Mouse (Mus musculus) CH12.LX (cell line): Measurements from ENCODE around the gene Dhcr7. TPM values are rescaled to one million over a fixed set of nuclear protein-coding genes. Genes with fewer than 3 reads are reported as not detected.

ENCODE experiments used
- DNase-seq: peaks from one replicate; pipeline ENCODE4 v3.0.0-alpha.2; 2013; ENCODE audit errors: extremely low read depth
- H3K27ac ChIP-seq: 2 replicates; pipeline ENCODE4 v1.5.1; 2012; ENCODE audit warnings: low read depth, mild to moderate bottlenecking, control low read depth, moderate library complexity; ENCODE audit not compliant: insufficient read depth
- H3K27me3 ChIP-seq: replicated peaks from 2 replicates; pipeline ENCODE3; 2012; ENCODE audit warnings: inconsistent platforms
- H3K36me3 ChIP-seq, 2 experiments: replicated peaks in 1 of 2; 2 replicates each; pipeline versions ENCODE3 to v1.6.1; 2012; ENCODE audit warnings: inconsistent platforms in 1 of 2, low read length in 1 of 2, mild to moderate bottlenecking in 1 of 2, mixed read lengths in 1 of 2, moderate library complexity in 1 of 2; ENCODE audit not compliant: control insufficient read depth in 1 of 2, insufficient read depth in 1 of 2
- H3K4me1 ChIP-seq, 2 experiments: 2 replicates each; pipeline ENCODE4 v1.6.1; 2012; ENCODE audit warnings: inconsistent platforms in 1 of 2, moderate library complexity in 1 of 2; ENCODE audit not compliant: insufficient read depth in 2 of 2, control insufficient read depth in 1 of 2
- H3K4me2 ChIP-seq: 2 replicates; pipeline ENCODE4 v1.6.1; 2012; ENCODE audit warnings: low read depth, mild to moderate bottlenecking, control low read depth; ENCODE audit not compliant: poor library complexity, insufficient read depth, severe bottlenecking
- H3K4me3 ChIP-seq, 3 experiments: fragments of 150-350 bp in 1 of 3; sonication (generic) in 1 of 3; replicated peaks in 1 of 3; 2 replicates each; pipeline versions ENCODE3 to v1.5.1; 2011 to 2012; ENCODE audit warnings: low read depth in 2 of 3, low read length in 2 of 3, mild to moderate bottlenecking in 2 of 3, moderate library complexity in 2 of 3, control low read depth in 1 of 3, improper control_type of control experiment in 1 of 3, inconsistent platforms in 1 of 3, mixed read lengths in 1 of 3; ENCODE audit not compliant: poor library complexity in 1 of 3
- H3K79me2 ChIP-seq: replicated peaks from 2 replicates; pipeline ENCODE4 v1.6.1; 2012; ENCODE audit warnings: mild to moderate bottlenecking, moderate library complexity; ENCODE audit not compliant: control insufficient read depth, poor library complexity, insufficient read depth, severe bottlenecking; ENCODE audit errors: extremely low read depth
- H3K9ac ChIP-seq: 2 replicates; pipeline ENCODE4 v1.6.1; 2012; ENCODE audit warnings: low read depth, mild to moderate bottlenecking, control low read depth, moderate library complexity; ENCODE audit not compliant: insufficient read depth
- H3K9me3 ChIP-seq: replicated peaks from 2 replicates; pipeline ENCODE3; 2012; ENCODE audit warnings: low read length, inconsistent platforms, mixed read lengths
- CHD1 ChIP-seq: IDR thresholded peaks from 2 replicates; pipeline ENCODE4 v1.6.1; 2012; ENCODE audit warnings: low read depth, low read length, improper control_type of control experiment, inconsistent platforms
- CTCF ChIP-seq, 2 experiments: IDR thresholded peaks in 1 of 2; conservative IDR thresholded peaks in 1 of 2; 2 replicates each; pipeline ENCODE4 v1.5.1; 2011 to 2012; ENCODE audit warnings: low read depth in 2 of 2, low read length in 2 of 2, improper control_type of control experiment in 1 of 2, inconsistent platforms in 1 of 2, mild to moderate bottlenecking in 1 of 2, moderate library complexity in 1 of 2
- E2F4 ChIP-seq: IDR thresholded peaks from 2 replicates; pipeline ENCODE4 v1.6.1; 2011; ENCODE audit warnings: low read depth, low read length, improper control_type of control experiment; ENCODE audit not compliant: insufficient replicate concordance
- ELF1 ChIP-seq: IDR thresholded peaks from 2 replicates; pipeline ENCODE4 v1.6.1; 2014; ENCODE audit warnings: low read depth, mild to moderate bottlenecking, inconsistent platforms, low read length, improper control_type of control experiment
- EP300 ChIP-seq: IDR thresholded peaks from 2 replicates; pipeline ENCODE4 v1.6.1; 2011; ENCODE audit warnings: low read length, improper control_type of control experiment
- GABPA ChIP-seq: IDR thresholded peaks from 2 replicates; pipeline ENCODE4 v1.6.1; 2012; ENCODE audit warnings: low read depth, low read length, improper control_type of control experiment, inconsistent platforms; ENCODE audit not compliant: insufficient replicate concordance
- JUN ChIP-seq: IDR thresholded peaks from 2 replicates; pipeline ENCODE4 v1.6.1; 2011; ENCODE audit warnings: low read depth, mild to moderate bottlenecking, low read length, improper control_type of control experiment, moderate library complexity; ENCODE audit not compliant: insufficient read depth
- JUND ChIP-seq: conservative IDR thresholded peaks from 2 replicates; pipeline ENCODE4 v1.6.1; 2011; ENCODE audit warnings: low read depth, low read length, improper control_type of control experiment
- KAT2A ChIP-seq: IDR thresholded peaks from 2 replicates; pipeline ENCODE4 v1.6.1; 2012; ENCODE audit warnings: low read length, improper control_type of control experiment, inconsistent platforms; ENCODE audit not compliant: insufficient replicate concordance
- MAFK ChIP-seq: IDR thresholded peaks from 2 replicates; pipeline ENCODE4 v1.6.1; 2011; ENCODE audit warnings: low read length, improper control_type of control experiment; ENCODE audit not compliant: insufficient replicate concordance
- MXI1 ChIP-seq: IDR thresholded peaks from 2 replicates; pipeline ENCODE4 v1.6.1; 2011; ENCODE audit warnings: mild to moderate bottlenecking, low read depth, low read length, improper control_type of control experiment
- NRF1 ChIP-seq: IDR thresholded peaks from 2 replicates; pipeline ENCODE4 v1.6.1; 2014; ENCODE audit warnings: low read depth, mild to moderate bottlenecking, inconsistent platforms, low read length, improper control_type of control experiment, moderate library complexity
- RCOR1 ChIP-seq: conservative IDR thresholded peaks from 2 replicates; pipeline ENCODE4 v1.6.1; 2012; ENCODE audit warnings: low read depth, mild to moderate bottlenecking, inconsistent platforms, low read length, improper control_type of control experiment
- SIN3A ChIP-seq: IDR thresholded peaks from 2 replicates; pipeline ENCODE4 v1.6.1; 2012; ENCODE audit warnings: low read length, improper control_type of control experiment, inconsistent platforms
- TBP ChIP-seq: conservative IDR thresholded peaks from 2 replicates; pipeline ENCODE4 v1.6.1; 2011; ENCODE audit warnings: low read depth, low read length, improper control_type of control experiment
- UBTF ChIP-seq: IDR thresholded peaks from 2 replicates; pipeline ENCODE4 v1.6.1; 2012; ENCODE audit warnings: low read depth, mild to moderate bottlenecking, inconsistent platforms, low read length, improper control_type of control experiment, moderate library complexity
- USF1 ChIP-seq: IDR thresholded peaks from 2 replicates; pipeline ENCODE4 v1.6.1; 2014; ENCODE audit warnings: low read depth, mild to moderate bottlenecking, inconsistent platforms, low read length, improper control_type of control experiment
- ZKSCAN1 ChIP-seq: IDR thresholded peaks from 2 replicates; pipeline ENCODE4 v1.6.1; 2012; ENCODE audit warnings: low read depth, inconsistent platforms, low read length, improper control_type of control experiment, borderline replicate concordance
- ZNF384 ChIP-seq: IDR thresholded peaks from 2 replicates; pipeline ENCODE4 v1.6.1; 2012; ENCODE audit warnings: low read depth, low read length, improper control_type of control experiment, inconsistent platforms
- dilution Hi-C: fragments of 300-500 bp; cut with MboI; formaldehyde crosslinking; loops from 2 replicates; pipeline ENCODE4 v1.14.3; 2020; ENCODE audit warnings: low sequenced_read_pairs; ENCODE audit not compliant: extremely low pct_unique_long_range_greater_than_20kb, extremely low pct_ligation_motif_present
- in situ Hi-C: fragments of 300-500 bp; cut with MboI; formaldehyde crosslinking; loops from 3 replicates; pipeline ENCODE4 v1.14.3; 2019; ENCODE audit warnings: low sequenced_read_pairs, low pct_ligation_motif_present, low pct_unique_long_range_greater_than_20kb, mixed read lengths
- polyA plus RNA-seq: library from polyadenylated mRNA; unstranded; fragments of >175 nt; gene quantifications from 2 replicates; pipeline ENCODE4 v1.2.1, GENCODE M21; 2012; ENCODE audit warnings: low read depth; ENCODE audit not compliant: insufficient read length
- total RNA-seq, 2 experiments: library from RNA; depleted of rRNA; stranded (reverse); fragments of 300-350 nt in 1 of 2; fragments of >200 nt in 1 of 2; gene quantifications; 2 replicates each; pipeline ENCODE4 v1.2.3; 2012 to 2014

The Dhcr7 gene
- total and polyA plus RNA-seq, 3 experiments, result 18.1 to 60.3 (median 22.1) TPM

- Histone ChIP-seq H3K9me3 (no peaks in the 10 kb centered on the region), H3K79me2 (0 out of 2 replicates have a peak, but pooled peaks cover 3% of the 10 kb centered on the region), H3K27me3 (no peaks in the 10 kb centered on the region), H3K4me2 (no peak overlapping the region), H3K9ac (no peak overlapping the region)
- no peak for DNase-seq
- in situ Hi-C loops, result loop anchor here (10.0 kb wide), 1 partner anchor 72 kb away; no protein-coding TSS in a partner anchor
- no peak for TF ChIP-seq ELF1
- no peak for TF ChIP-seq KAT2A
- TF ChIP-seq USF1, result no peak
- TF ChIP-seq EP300, result no peak
- TF ChIP-seq MAFK, result no peak
- TF ChIP-seq, all 38 proteins: peak for 0
- H3K4me1 ChIP-seq, result peaks cover 11 to 48% of the 10 kb centered on the region in 2 experiments
- H3K36me3 ChIP-seq, result peaks cover 11 to 60% of the 10 kb centered on the region in 2 experiments
- dilution Hi-C loops, result no loop called here
- H3K27ac ChIP-seq, result no peak overlapping the region
- H3K4me3 ChIP-seq, result no peak overlapping the region
Measured at GRCm38 (mm10) chr7:143832611-143833010, 9.7 kb downstream of the Dhcr7 start.

- Histone ChIP-seq H3K4me3 (no peak overlapping the region), H3K9me3 (no peaks in the 10 kb centered on the region), H3K4me1 (peaks cover 15 to 54% of the 10 kb centered on the region in 2 experiments), H3K4me2 (no peak overlapping the region), H3K27me3 (no peaks in the 10 kb centered on the region), H3K27ac (no peak overlapping the region), H3K9ac (no peak overlapping the region), H3K79me2 (0 out of 2 replicates have a peak, but pooled peaks cover 3% of the 10 kb centered on the region), H3K36me3 (peaks cover 20 to 71% of the 10 kb centered on the region in 2 experiments)
- in situ Hi-C loops (loop anchor here (10.0 kb wide), 1 partner anchor 71 kb away; no protein-coding TSS in a partner anchor), dilution Hi-C loops (no loop called here)
- no peak for TF ChIP-seq JUN
- no peak for TF ChIP-seq SIN3A
- TF ChIP-seq CTCF (conservative IDR thresholded peaks at IDR 0.05 in 1 of 2, IDR thresholded peaks at IDR 0.05 in 1 of 2; ENCODE audit: low read depth in 2 of 2, low read length in 2 of 2), result no peak
- TF ChIP-seq JUND, result no peak
- TF ChIP-seq NRF1, result no peak
- no peak for TF ChIP-seq MAFK
- TF ChIP-seq USF1, result no peak
- TF ChIP-seq ZKSCAN1, result no peak
- TF ChIP-seq CHD1, result no peak
- TF ChIP-seq E2F4, result no peak
- TF ChIP-seq EP300, result no peak
- no peak for TF ChIP-seq ELF1
- TF ChIP-seq UBTF, result no peak
- no peak for TF ChIP-seq GABPA
- no peak for TF ChIP-seq MXI1
- no peak for TF ChIP-seq TBP
- TF ChIP-seq ZNF384, result no peak
- no peak for TF ChIP-seq RCOR1
- no peak for DNase-seq
Measured at GRCm38 (mm10) chr7:143833581-143834190, 10.7 kb downstream of the Dhcr7 start.
